Mouse (Mus musculus) kidney, postnatal 0 days (tissue): ENCODE results near the gene Trpm3. TPM values are rescaled to one million over a fixed set of nuclear protein-coding genes. Genes with fewer than 3 reads are reported as not detected.

Source experiments
- ATAC-seq: fragments of 200-750 bp; cut with Nextera tagmentation; replicated peaks from 2 replicates; pipeline ENCODE4 v1.8.0; 2017; ENCODE audit warnings: low read depth, moderate number of reproducible peaks, moderate TSS enrichment, moderate library complexity; ENCODE audit not compliant: low FRiP score
- DNase-seq: peaks from one replicate; pipeline ENCODE4 v3.0.0-alpha.2; 2016; ENCODE audit warnings: low spot score
- H3K27ac ChIP-seq: fragments of 300-500 bp; sonication (generic); 2 replicates; pipeline ENCODE4 v1.5.1; 2014; ENCODE audit warnings: mild to moderate bottlenecking
- H3K27me3 ChIP-seq: fragments of 300-500 bp; sonication (generic); 2 replicates; pipeline ENCODE4 v1.6.1; 2014; ENCODE audit warnings: low read length, mixed read lengths; ENCODE audit not compliant: insufficient read depth
- H3K36me3 ChIP-seq: fragments of 300-500 bp; sonication (generic); 2 replicates; pipeline ENCODE4 v1.6.1; 2014; ENCODE audit warnings: low read length, mixed read lengths; ENCODE audit not compliant: insufficient read depth
- H3K4me1 ChIP-seq: fragments of 300-500 bp; sonication (generic); replicated peaks from 2 replicates; pipeline ENCODE4 v1.6.1; 2014; ENCODE audit warnings: antibody characterized with exemption, low read length, mixed read lengths; ENCODE audit not compliant: insufficient read depth
- H3K4me2 ChIP-seq: fragments of 300-500 bp; sonication (generic); 2 replicates; pipeline ENCODE4 v1.6.1; 2014; ENCODE audit warnings: mild to moderate bottlenecking, low read length, moderate library complexity, mixed read lengths
- H3K4me3 ChIP-seq: fragments of 300-500 bp; sonication (generic); replicated peaks from 2 replicates; pipeline ENCODE4 v1.5.1; 2014; ENCODE audit warnings: low read depth, low read length
- H3K9ac ChIP-seq: fragments of 300-500 bp; sonication (generic); 2 replicates; pipeline ENCODE4 v1.6.1; 2014; ENCODE audit warnings: low read depth, low read length
- H3K9me3 ChIP-seq: fragments of 300-500 bp; sonication (generic); replicated peaks from 2 replicates; pipeline ENCODE4 v1.6.1; 2016; ENCODE audit warnings: low read length, inconsistent platforms, mixed read lengths
- CTCF ChIP-seq: IDR thresholded peaks from 2 replicates; pipeline ENCODE4 v1.5.1; 2016; ENCODE audit warnings: antibody characterized with exemption, low read depth, mild to moderate bottlenecking, moderate library complexity
- WGBS: fragments of 180-500 bp; shearing (Covaris S2); extraction: QIAGEN DNeasy Blood & Tissue Kit; methylation state at CpG from one replicate; pipeline ENCODE4 v1.1.7; 2014; 5-methylcytosine and 5-hydroxymethylcytosine counted together
- polyA plus RNA-seq: library from polyadenylated mRNA; unstranded; fragments of >200 nt; fragmentation: Nextera tagmentation; extraction: Ambion mirVana; gene quantifications from 2 replicates; pipeline ENCODE4 v1.2.1, GENCODE M21; 2015

The Trpm3 gene
- polyA plus RNA-seq, 1 experiment from 2014 or later: 2.1 TPM

DNA sequence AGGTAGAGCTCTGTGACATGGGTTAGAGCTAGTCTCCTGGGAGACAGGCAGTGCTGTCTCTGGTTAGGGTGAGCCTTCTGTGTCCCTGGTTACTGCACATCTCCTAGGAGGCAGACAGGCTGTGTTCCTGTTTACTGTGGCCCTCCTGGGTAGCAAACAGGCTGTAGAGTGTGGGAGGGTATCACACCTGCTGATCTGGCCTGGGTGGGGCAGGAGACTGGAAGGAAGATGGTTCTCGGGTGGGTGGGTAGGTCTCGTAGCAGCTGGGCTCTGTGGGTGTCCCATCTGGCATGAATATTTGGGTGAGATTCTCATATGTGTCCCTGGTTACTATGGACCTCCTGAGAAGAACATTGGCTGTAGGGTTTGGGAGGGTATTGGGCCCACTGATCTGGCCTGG is 658.1 kb downstream of the Trpm3 start:
- Histone ChIP-seq H3K4me3 (no peak overlapping the region), H3K27ac (no peak overlapping the region), H3K4me1 (no peaks in the 10 kb centered on the region), H3K36me3 (no peaks in the 10 kb centered on the region), H3K4me2 (no peak overlapping the region), H3K9ac (no peak overlapping the region), H3K27me3 (no peaks in the 10 kb centered on the region), H3K9me3 (no peaks in the 10 kb centered on the region)
- ATAC-seq: no peak
- DNase-seq: no peak
- no peak for TF ChIP-seq CTCF
- 97% methylated on average over 2 of the region's 2 CpGs for WGBS

DNA sequence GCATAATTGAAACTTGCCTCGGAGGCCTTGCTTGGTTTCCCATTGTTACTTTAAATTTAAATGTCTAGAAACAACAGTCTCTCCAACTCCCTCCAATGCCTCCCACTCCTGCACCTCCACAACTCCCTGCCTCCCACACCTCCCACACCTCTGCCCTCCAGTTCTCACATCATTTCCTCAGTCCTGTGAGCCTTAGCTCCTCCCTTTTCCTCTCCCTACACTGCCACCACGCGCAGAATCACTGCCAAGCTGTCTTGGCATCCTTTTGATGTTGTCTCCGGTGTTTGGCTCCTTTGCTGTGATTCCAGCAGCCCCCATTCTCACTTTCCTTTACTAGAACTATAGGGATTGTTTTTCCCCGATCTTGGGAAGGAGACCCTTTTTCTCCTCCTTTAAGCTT is 661.6 kb downstream of the Trpm3 start:
- peak; percentile 75 for DNase-seq
- peak; percentile 22; the same call in 1 of the 2 replicates for TF ChIP-seq CTCF
- H3K4me3 ChIP-seq: no peak overlapping the region

DNA sequence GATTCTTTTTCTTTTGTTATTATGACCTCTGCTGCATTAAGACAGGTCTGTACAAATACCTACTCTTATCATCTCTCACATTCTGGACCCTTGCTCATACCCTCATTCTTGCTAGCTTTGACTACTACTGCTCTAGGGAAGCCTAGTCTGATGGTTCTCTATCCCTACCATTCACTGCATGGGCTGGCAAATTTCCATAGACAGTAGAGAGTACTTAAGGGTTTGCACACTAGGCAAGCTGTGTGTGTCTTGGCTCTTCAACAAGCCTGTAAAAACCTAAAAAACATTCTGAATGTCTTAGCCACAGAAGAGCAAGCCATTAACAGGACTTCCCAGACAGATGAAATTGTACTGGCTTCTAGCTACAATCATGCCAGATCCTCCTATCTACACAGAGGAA is 664.5 kb downstream of the Trpm3 start:
- H3K27ac ChIP-seq: no peak overlapping the region
- no peaks in the 10 kb centered on the region for H3K36me3 ChIP-seq
- no peaks in the 10 kb centered on the region for H3K9me3 ChIP-seq
- no peak overlapping the region for H3K4me2 ChIP-seq
- no peak overlapping the region for H3K9ac ChIP-seq
- TF ChIP-seq CTCF: no peak
- no peak overlapping the region for H3K4me3 ChIP-seq
- H3K27me3 ChIP-seq: no peaks in the 10 kb centered on the region
- DNase-seq (no peak), ATAC-seq (no peak)
- H3K4me1 ChIP-seq: no peaks in the 10 kb centered on the region

More for the DNA sequence above, 661.6 kb downstream of the Trpm3 start:
- no peaks in the 10 kb centered on the region for H3K4me1 ChIP-seq
- no peak overlapping the region for H3K4me2 ChIP-seq
- 6% methylated on average over 5 of the region's 5 CpGs for whole genome bisulfite sequencing
- no peak overlapping the region for H3K27ac ChIP-seq
- H3K27me3 ChIP-seq: no peaks in the 10 kb centered on the region
- no peaks in the 10 kb centered on the region for H3K9me3 ChIP-seq
- no peak overlapping the region for H3K9ac ChIP-seq
- peak; percentile 63 for ATAC-seq
- H3K36me3 ChIP-seq: no peaks in the 10 kb centered on the region

DNA sequence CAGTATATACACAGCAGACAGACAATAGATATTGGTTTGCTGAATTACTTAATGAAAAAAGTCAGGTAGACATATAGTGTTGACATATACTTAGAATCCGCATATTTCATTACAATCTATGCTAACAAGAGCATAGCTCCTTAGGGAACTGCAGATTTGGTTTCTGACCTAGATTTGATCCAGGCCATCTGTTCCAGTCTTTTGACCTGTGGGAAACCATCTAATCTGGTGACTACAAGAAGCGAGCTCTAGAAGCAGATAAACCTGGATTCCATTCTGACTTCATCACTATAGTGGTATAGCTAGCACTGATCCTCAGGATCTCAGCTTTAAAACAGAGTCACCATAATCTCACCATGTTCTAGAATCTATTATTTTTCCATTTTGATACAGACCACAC is 665.5 kb downstream of the Trpm3 start:
- no peak for ATAC-seq
- no peak for TF ChIP-seq CTCF
- DNase-seq: no peak
- Histone ChIP-seq H3K36me3 (no peaks in the 10 kb centered on the region), H3K4me3 (no peak overlapping the region), H3K27ac (no peak overlapping the region), H3K27me3 (no peaks in the 10 kb centered on the region), H3K9me3 (no peaks in the 10 kb centered on the region), H3K4me2 (no peak overlapping the region), H3K4me1 (no peaks in the 10 kb centered on the region), H3K9ac (no peak overlapping the region)
- 85% methylated on average over 2 of the region's 2 CpGs for WGBS

DNA sequence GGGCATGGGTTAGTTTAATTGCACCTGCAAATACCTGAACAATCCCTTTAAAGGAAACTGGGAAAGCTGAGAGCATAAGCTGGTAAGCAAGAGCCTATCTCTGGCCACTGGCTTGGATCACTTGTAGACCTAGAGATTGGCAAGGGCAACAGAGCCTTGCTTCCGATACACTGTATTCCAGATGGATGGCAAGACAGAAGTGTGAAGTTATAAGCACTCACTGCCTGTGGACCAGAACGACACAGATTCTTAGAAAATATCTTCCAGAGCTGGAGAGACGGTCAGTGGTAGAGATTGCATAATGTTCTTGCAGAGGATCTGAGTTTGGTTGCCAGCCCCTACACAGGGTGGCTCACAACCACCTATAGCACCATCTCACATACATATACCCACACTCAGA is 671.4 kb downstream of the Trpm3 start:
- no peak overlapping the region for H3K9ac ChIP-seq
- H3K9me3 ChIP-seq: no peaks in the 10 kb centered on the region; the same call in 1 of the 2 replicates
- DNase-seq: no peak
- H3K4me3 ChIP-seq: no peak overlapping the region
- WGBS: 85% methylated on average over 3 of the region's 3 CpGs
- no peak overlapping the region for H3K27ac ChIP-seq
- H3K36me3 ChIP-seq: no peaks in the 10 kb centered on the region
- H3K4me2 ChIP-seq: no peak overlapping the region
- no peak for ATAC-seq
- no peak for TF ChIP-seq CTCF
- no peaks in the 10 kb centered on the region for H3K4me1 ChIP-seq
- H3K27me3 ChIP-seq: no peaks in the 10 kb centered on the region

DNA sequence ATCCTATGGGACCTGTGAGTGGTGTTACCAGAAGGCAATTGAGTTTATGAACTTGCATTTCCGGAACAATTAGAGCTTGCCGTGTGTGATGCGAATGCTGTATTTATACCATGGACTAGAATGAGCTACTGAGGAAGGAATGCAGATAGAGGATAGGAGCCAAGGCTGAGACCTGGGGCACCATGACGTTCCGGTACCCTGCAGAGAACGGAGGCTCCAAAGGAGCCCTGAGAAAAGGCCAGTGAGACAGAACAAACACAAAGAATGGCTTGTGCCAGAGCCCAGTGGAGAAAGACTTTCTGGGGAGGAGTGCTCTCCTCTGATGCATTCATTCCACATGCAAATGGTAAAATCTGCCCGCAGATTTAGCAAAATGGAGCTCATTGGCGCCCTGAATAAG is 682.9 kb downstream of the Trpm3 start:
- no peaks in the 10 kb centered on the region for H3K4me1 ChIP-seq
- 91% methylated on average over 8 of the region's 8 CpGs for WGBS
- H3K4me2 ChIP-seq: no peak overlapping the region
- H3K27me3 ChIP-seq: no peaks in the 10 kb centered on the region
- no peaks in the 10 kb centered on the region for H3K36me3 ChIP-seq
- H3K9ac ChIP-seq: no peak overlapping the region
- TF ChIP-seq CTCF: no peak
- ATAC-seq (no peak), DNase-seq (no peak)
- no peak overlapping the region for H3K4me3 ChIP-seq
- no peaks in the 10 kb centered on the region for H3K9me3 ChIP-seq
- no peak overlapping the region for H3K27ac ChIP-seq

DNA sequence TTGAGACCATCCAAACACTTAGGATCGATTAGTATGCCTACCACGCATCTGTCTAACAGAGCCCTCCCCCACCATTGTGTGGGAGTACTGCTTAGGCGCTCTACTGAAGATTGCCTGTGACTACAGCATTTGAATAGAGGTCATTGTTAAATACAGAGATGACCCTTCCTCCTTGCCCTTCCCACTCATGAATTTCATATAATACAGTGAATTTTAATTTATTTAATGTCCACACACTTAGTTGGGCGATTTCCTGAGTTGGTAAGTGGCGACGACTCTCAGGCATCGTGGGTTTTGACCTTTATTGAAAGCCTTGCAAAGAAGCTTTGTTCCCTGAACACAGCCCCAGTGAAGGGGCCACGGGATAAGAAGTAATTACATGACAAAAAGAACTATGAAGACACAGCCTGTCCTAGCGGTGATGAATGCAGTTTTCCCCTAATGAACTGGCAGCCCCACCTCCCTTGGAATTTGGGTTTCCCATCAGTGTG is 684.7 kb downstream of the Trpm3 start:
- Histone ChIP-seq H3K9me3 (no peaks in the 10 kb centered on the region), H3K4me2 (no peak overlapping the region), H3K36me3 (no peaks in the 10 kb centered on the region), H3K4me3 (no peak overlapping the region), H3K4me1 (no peaks in the 10 kb centered on the region), H3K27me3 (no peaks in the 10 kb centered on the region), H3K27ac (no peak overlapping the region), H3K9ac (no peak overlapping the region)
- WGBS: 80% methylated on average over 9 of the region's 9 CpGs
- DNase-seq (no peak), ATAC-seq (no peak)
- TF ChIP-seq CTCF: no peak
